Mouse (Mus musculus) forebrain, embryonic 15.5 days (tissue): Measurements from ENCODE around the gene Srek1. TPM values are rescaled to one million over a fixed set of nuclear protein-coding genes. Genes with fewer than 3 reads are reported as not detected.

Source experiments
- ATAC-seq: fragments of 200-750 bp; cut with Nextera tagmentation; replicated peaks from 2 replicates; pipeline ENCODE4 v1.8.0; 2017; ENCODE audit warnings: mild to moderate bottlenecking, moderate TSS enrichment, moderate library complexity
- H3K27ac ChIP-seq: fragments of 300-500 bp; sonication (generic); replicated peaks from 2 replicates; pipeline ENCODE4 v1.5.1; 2015; ENCODE audit warnings: mild to moderate bottlenecking, inconsistent platforms
- H3K27me3 ChIP-seq: fragments of 300-500 bp; sonication (generic); 2 replicates; pipeline ENCODE4 v1.6.1; 2015; ENCODE audit warnings: inconsistent platforms
- H3K36me3 ChIP-seq: fragments of 300-500 bp; sonication (generic); 2 replicates; pipeline ENCODE4 v1.6.1; 2015; ENCODE audit warnings: mild to moderate bottlenecking, inconsistent platforms
- H3K4me1 ChIP-seq: fragments of 300-500 bp; sonication (generic); 2 replicates; pipeline ENCODE4 v1.6.1; 2015; ENCODE audit warnings: inconsistent platforms
- H3K4me2 ChIP-seq: fragments of 300-500 bp; sonication (generic); replicated peaks from 2 replicates; pipeline ENCODE4 v1.6.1; 2015; ENCODE audit warnings: mild to moderate bottlenecking, inconsistent platforms
- H3K4me3 ChIP-seq: fragments of 300-500 bp; sonication (generic); 2 replicates; pipeline ENCODE4 v1.5.1; 2015; ENCODE audit warnings: mild to moderate bottlenecking, inconsistent platforms
- H3K9ac ChIP-seq: fragments of 300-500 bp; sonication (generic); replicated peaks from 2 replicates; pipeline ENCODE4 v1.6.1; 2015; ENCODE audit warnings: mild to moderate bottlenecking, inconsistent platforms
- H3K9me3 ChIP-seq: fragments of 300-500 bp; sonication (generic); 2 replicates; pipeline ENCODE4 v1.6.1; 2016; ENCODE audit warnings: inconsistent platforms
- WGBS: fragments of 180-500 bp; shearing (Covaris S2); methylation state at CpG from one replicate; pipeline ENCODE4 v1.1.7; 2015; ENCODE audit warnings: mixed read lengths; 5-methylcytosine and 5-hydroxymethylcytosine counted together
- polyA plus RNA-seq: library from polyadenylated mRNA; unstranded; fragments of >200 nt; fragmentation: Nextera tagmentation; extraction: Ambion mirVana; gene quantifications from 2 replicates; pipeline ENCODE4 v1.2.1, GENCODE M21; 2015

Gene Srek1
- polyA plus RNA-seq, 1 experiment from 2014 or later, result 77.4 TPM

DNA sequence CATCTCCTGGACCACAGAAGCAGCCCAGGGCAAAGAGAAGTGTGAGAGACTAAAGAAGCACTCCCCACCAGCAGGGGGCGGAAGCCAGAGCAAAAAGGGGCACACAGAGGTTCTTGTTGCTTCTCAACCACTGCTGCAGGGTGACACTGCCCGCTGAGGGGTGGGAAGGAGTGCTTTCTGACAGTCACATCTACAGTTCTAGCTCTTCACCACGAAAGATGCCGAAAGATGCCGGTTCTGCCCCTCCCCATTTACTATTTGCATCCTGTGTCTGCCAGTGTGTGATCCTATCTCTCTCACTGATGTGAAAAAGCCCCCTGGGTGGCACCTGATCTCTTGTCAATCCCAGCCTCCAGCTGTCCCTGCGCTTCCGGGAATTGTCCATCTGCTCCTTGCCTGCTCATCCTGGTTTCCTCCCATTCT lies 64.0 kb downstream of the Srek1 start:
- no peak for ATAC-seq
- 57% methylated on average over 7 of the region's 7 CpGs for WGBS

GRCm38 (mm10) chr13:103705436-103705978 lies 68.9 kb downstream of the Srek1 start:
- no peak overlapping the region for H3K4me2 ChIP-seq
- no peaks in the 10 kb centered on the region for H3K36me3 ChIP-seq
- no peak overlapping the region for H3K4me3 ChIP-seq
- 78% methylated on average over 6 of the region's 6 CpGs for WGBS
- no peaks in the 10 kb centered on the region for H3K4me1 ChIP-seq
- no peaks in the 10 kb centered on the region for H3K9me3 ChIP-seq
- H3K27me3 ChIP-seq, result no peaks in the 10 kb centered on the region
- no peak for ATAC-seq
- H3K27ac ChIP-seq, result no peak overlapping the region
- H3K9ac ChIP-seq, result no peak overlapping the region

More for the DNA sequence above, 64.0 kb downstream of the Srek1 start:
- Histone ChIP-seq H3K4me2 (no peak overlapping the region), H3K27me3 (no peaks in the 10 kb centered on the region), H3K9ac (no peak overlapping the region), H3K36me3 (no peaks in the 10 kb centered on the region), H3K27ac (no peak overlapping the region), H3K9me3 (no peaks in the 10 kb centered on the region), H3K4me3 (no peak overlapping the region), H3K4me1 (no peaks in the 10 kb centered on the region)

DNA sequence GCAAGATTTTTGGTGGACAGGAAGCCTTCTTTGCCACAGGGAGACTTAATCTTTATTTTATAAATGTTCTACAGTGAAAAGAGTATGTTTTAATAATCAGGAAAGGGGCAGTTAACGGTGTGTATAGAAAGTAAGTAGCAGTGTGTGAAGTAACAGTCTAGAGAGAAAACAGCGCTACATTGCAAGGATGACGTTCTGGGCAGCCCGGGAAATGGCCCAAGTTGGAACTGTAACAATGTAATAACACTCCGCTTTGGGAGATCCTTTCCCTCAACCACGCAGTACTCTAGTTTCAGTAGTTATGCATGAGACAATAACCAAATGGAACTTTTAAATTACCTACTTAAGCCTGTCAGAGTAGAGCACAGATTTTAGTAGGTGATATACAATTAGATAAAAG lies 70.6 kb downstream of the Srek1 start:
- no peak overlapping the region for H3K9ac ChIP-seq
- 64% methylated on average over 6 of the region's 6 CpGs for WGBS
- H3K9me3 ChIP-seq, result no peaks in the 10 kb centered on the region
- no peak for ATAC-seq
- no peaks in the 10 kb centered on the region for H3K4me1 ChIP-seq
- no peak overlapping the region for H3K4me3 ChIP-seq
- H3K27me3 ChIP-seq, result no peaks in the 10 kb centered on the region
- no peaks in the 10 kb centered on the region for H3K36me3 ChIP-seq
- no peak overlapping the region for H3K27ac ChIP-seq
- H3K4me2 ChIP-seq, result no peak overlapping the region

DNA sequence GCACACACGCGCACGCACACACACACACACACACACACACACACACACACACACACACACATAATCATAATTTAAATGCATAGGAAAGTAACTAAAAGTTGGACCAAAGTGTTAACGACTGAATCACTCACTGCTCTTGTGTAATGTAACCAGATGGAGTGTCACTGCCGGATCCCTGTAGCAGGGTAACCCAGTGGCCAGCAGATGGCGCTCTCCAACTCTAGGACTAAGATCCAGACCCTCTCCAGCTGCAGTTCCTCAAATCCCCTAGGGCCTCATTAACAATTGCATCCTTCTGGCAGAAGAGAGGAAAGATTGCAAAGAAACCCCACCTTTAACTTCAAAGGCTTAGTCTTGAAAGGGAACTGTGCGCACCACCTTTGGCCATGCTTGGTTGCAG lies 71.0 kb downstream of the Srek1 start:
- H3K27me3 ChIP-seq, result no peaks in the 10 kb centered on the region
- 39% methylated on average over 7 of the region's 7 CpGs for WGBS
- H3K4me1 ChIP-seq, result no peaks in the 10 kb centered on the region
- no peak overlapping the region for H3K4me2 ChIP-seq
- H3K9me3 ChIP-seq, result no peaks in the 10 kb centered on the region
- H3K27ac ChIP-seq, result no peak overlapping the region
- no peak overlapping the region for H3K9ac ChIP-seq
- no peak overlapping the region for H3K4me3 ChIP-seq
- ATAC-seq, result peak; percentile 94
- no peaks in the 10 kb centered on the region for H3K36me3 ChIP-seq

- no peaks in the 10 kb centered on the region for H3K4me1 ChIP-seq
- no peak overlapping the region for H3K4me3 ChIP-seq
- H3K9ac ChIP-seq, result no peak overlapping the region
- no peaks in the 10 kb centered on the region for H3K9me3 ChIP-seq
- no peaks in the 10 kb centered on the region for H3K36me3 ChIP-seq
- H3K27me3 ChIP-seq, result no peaks in the 10 kb centered on the region
- no peak overlapping the region for H3K27ac ChIP-seq
- WGBS, result 83% methylated on average over 3 of the region's 3 CpGs
- no peak overlapping the region for H3K4me2 ChIP-seq
- ATAC-seq, result no peak
Measured at GRCm38 (mm10) chr13:103702266-103702665, 72.1 kb downstream of the Srek1 start.

- H3K9me3 ChIP-seq, result no peaks in the 10 kb centered on the region
- 82% methylated on average over 2 of the region's 2 CpGs for WGBS
- ATAC-seq, result no peak
- H3K4me1 ChIP-seq, result no peaks in the 10 kb centered on the region
- H3K9ac ChIP-seq, result no peak overlapping the region
- no peak overlapping the region for H3K4me2 ChIP-seq
- H3K27ac ChIP-seq, result no peak overlapping the region
- H3K36me3 ChIP-seq, result no peaks in the 10 kb centered on the region
- H3K4me3 ChIP-seq, result no peak overlapping the region
- H3K27me3 ChIP-seq, result no peaks in the 10 kb centered on the region
Measured at GRCm38 (mm10) chr13:103700752-103701151, 73.7 kb downstream of the Srek1 start.

- no peak overlapping the region for H3K4me3 ChIP-seq
- no peaks in the 10 kb centered on the region for H3K36me3 ChIP-seq
- no peak overlapping the region for H3K27ac ChIP-seq
- no peak overlapping the region for H3K4me2 ChIP-seq
- no peaks in the 10 kb centered on the region for H3K27me3 ChIP-seq
- WGBS, result 82% methylated on average over 9 of the region's 9 CpGs
- ATAC-seq, result no peak
- H3K9me3 ChIP-seq, result no peaks in the 10 kb centered on the region
- H3K4me1 ChIP-seq, result no peaks in the 10 kb centered on the region
- H3K9ac ChIP-seq, result no peak overlapping the region
Measured at GRCm38 (mm10) chr13:103697993-103698392, 76.4 kb downstream of the Srek1 start.

- no peak overlapping the region for H3K9ac ChIP-seq
- 40% methylated on average over 9 of the region's 9 CpGs for WGBS
- H3K27me3 ChIP-seq, result no peaks in the 10 kb centered on the region
- H3K4me2 ChIP-seq, result no peak overlapping the region
- H3K36me3 ChIP-seq, result no peaks in the 10 kb centered on the region
- no peak for ATAC-seq
- H3K27ac ChIP-seq, result no peak overlapping the region
- no peaks in the 10 kb centered on the region for H3K4me1 ChIP-seq
- H3K4me3 ChIP-seq, result no peak overlapping the region
- no peaks in the 10 kb centered on the region for H3K9me3 ChIP-seq
Measured at GRCm38 (mm10) chr13:103696164-103696563, 78.2 kb downstream of the Srek1 start.

DNA sequence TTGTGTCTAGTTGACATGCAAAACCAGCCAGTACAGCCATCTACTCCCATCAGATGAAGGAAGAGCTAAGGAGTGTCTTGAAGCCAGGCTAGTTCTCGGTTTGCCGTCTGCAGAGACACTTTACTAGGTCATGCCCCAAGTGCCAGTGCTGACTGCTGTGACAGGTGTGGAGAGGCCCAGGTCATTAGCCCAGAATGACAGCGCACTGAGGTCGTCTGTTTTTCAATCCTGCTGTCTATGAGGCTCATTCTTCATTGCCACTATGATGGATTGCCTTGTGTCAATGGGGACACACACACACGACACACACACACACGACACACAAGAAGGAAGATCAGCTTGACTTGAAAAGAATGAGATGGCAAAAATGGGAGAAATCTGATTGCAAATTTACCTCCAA lies 79.0 kb downstream of the Srek1 start:
- Histone ChIP-seq H3K9me3 (no peaks in the 10 kb centered on the region), H3K4me2 (no peak overlapping the region), H3K4me1 (no peaks in the 10 kb centered on the region), H3K27me3 (no peaks in the 10 kb centered on the region), H3K4me3 (no peak overlapping the region), H3K36me3 (no peaks in the 10 kb centered on the region), H3K27ac (no peak overlapping the region), H3K9ac (no peak overlapping the region)
- no peak for ATAC-seq
- WGBS, result 87% methylated on average over 6 of the region's 6 CpGs

Other genes with a start within 250 kb of the Srek1 start
- 9.8 and 10.9 TPM in 2 replicates for gene Erbin, start 145.9 kb upstream of the Srek1 start, polyA plus RNA-seq